Mouse (Mus musculus) adrenal gland, postnatal 4 days (tissue): ENCODE measurements around the gene Rhoj. TPM values are rescaled to one million over a fixed set of nuclear protein-coding genes. Genes with fewer than 3 reads are reported as not detected.

Source experiments
- total RNA-seq, 2 experiments: library from RNA; stranded (reverse); gene quantifications; 2 replicates each; pipeline ENCODE4 v1.2.3; 2021

The Rhoj gene
- total RNA-seq, 2 experiments from 2014 or later = 25.5 to 29.3 TPM

Other genes starting within 250 kb of the Rhoj start
- gene Kcnh5, start 131.0 kb upstream of the Rhoj start, total RNA-seq = under 1 TPM; 0.25 to 0.31 TPM
- gene Gphb5, start 108.5 kb downstream of the Rhoj start, total RNA-seq = not detected